Mouse (Mus musculus): ENCODE results near the gene Cep41.

GRCm38 (mm10) chr6:30698036-30698435, 4.5 kb upstream of the Cep41 start:
- TF ChIP-seq POLR2A (IDR thresholded peaks at IDR 0.05; ENCODE audit: control insufficient read depth, extremely low read depth, insufficient read depth, low read length, poor library complexity) (no peak), CTCF (IDR thresholded peaks at IDR 0.05; ENCODE audit: borderline replicate concordance, control insufficient read depth, extremely low read depth, insufficient read depth, low read length, poor library complexity) (no peak)
